Mouse (Mus musculus): ENCODE measurements around the gene Pgm2l1. TPM values are rescaled to one million over a fixed set of nuclear protein-coding genes. Genes with fewer than 3 reads are reported as not detected.

The Pgm2l1 gene
- polyA plus RNA-seq, 1 experiment from 2014 or later, result 11.8 TPM

Other genes starting within 250 kb of the Pgm2l1 start
- gene Rnf169, start 246.9 kb upstream of the Pgm2l1 start, polyA plus RNA-seq (2016; fragmentation: Nextera tagmentation; extraction: Ambion mirVana), result 7.4 and 7.8 TPM in 2 replicates
- not detected in 2 replicates for gene Chrdl2, start 221.2 kb upstream of the Pgm2l1 start, polyA plus RNA-seq (2016; fragmentation: Nextera tagmentation; extraction: Ambion mirVana)
- gene Pold3, start 105.8 kb upstream of the Pgm2l1 start, polyA plus RNA-seq (2016; fragmentation: Nextera tagmentation; extraction: Ambion mirVana), result 78.4 and 86.3 TPM in 2 replicates
- 15.7 and 16.9 TPM in 2 replicates for gene Lipt2, start 68.1 kb upstream of the Pgm2l1 start, polyA plus RNA-seq (2016; fragmentation: Nextera tagmentation; extraction: Ambion mirVana)
- gene Kcne3, start 50.9 kb upstream of the Pgm2l1 start, polyA plus RNA-seq (2016; fragmentation: Nextera tagmentation; extraction: Ambion mirVana), result 1.4 and 1.5 TPM in 2 replicates
- 4.4 and 4.7 TPM in 2 replicates for gene P4ha3, start 58.1 kb downstream of the Pgm2l1 start, polyA plus RNA-seq (2016; fragmentation: Nextera tagmentation; extraction: Ambion mirVana)
- 39.5 and 41.0 TPM in 2 replicates for gene C2cd3, start 144.8 kb downstream of the Pgm2l1 start, polyA plus RNA-seq (2016; fragmentation: Nextera tagmentation; extraction: Ambion mirVana)
- gene Ppme1, start 144.9 kb downstream of the Pgm2l1 start, polyA plus RNA-seq (2016; fragmentation: Nextera tagmentation; extraction: Ambion mirVana), result 108 and 109 TPM in 2 replicates
- not detected in 2 replicates for gene Ucp3, start 245.6 kb downstream of the Pgm2l1 start, polyA plus RNA-seq (2016; fragmentation: Nextera tagmentation; extraction: Ambion mirVana)

Data from midbrain, embryonic 12.5 days (tissue).